Mouse (Mus musculus) embryonic fibroblast, embryonic 13.5 days (primary cell): Measurements from ENCODE around the gene Hoxc4.

Experiments used
- CTCF ChIP-seq: IDR thresholded peaks from 2 replicates; pipeline ENCODE4 v1.5.1; 2011; ENCODE audit warnings: mild to moderate bottlenecking, control low read depth, low read length, moderate library complexity, borderline replicate concordance; ENCODE audit not compliant: insufficient read depth
- POLR2A ChIP-seq: IDR thresholded peaks from 2 replicates; pipeline ENCODE4 v1.6.1; 2011; ENCODE audit warnings: low read depth, mild to moderate bottlenecking, control low read depth, low read length, moderate library complexity

GRCm38 (mm10) chr15:103059393-103059992 is 40.8 kb downstream of the Hoxc4 start:
- TF ChIP-seq CTCF, result no peak
- no peak for TF ChIP-seq POLR2A
